Mouse (Mus musculus): ENCODE results near the gene Zscan25.
"Not testable (repeated sequence)": the region's sequence is repeated elsewhere in the genome, so short reads cannot be mapped to it uniquely, and the experiment has no call there.

Gene Zscan25

GRCm38 (mm10) chr5:145280371-145281143 is at the start of gene Zscan25:
Gene Zscan25 (plus strand): TSS chr5:145280500.
- DNase-seq: peak; percentile 90

GRCm38 (mm10) chr5:145230641-145231040 is 49.7 kb upstream of the Zscan25 start:
- no peak for DNase-seq

GRCm38 (mm10) chr5:145231367-145231871 is 48.9 kb upstream of the Zscan25 start, which contains the start of gene Zfp655:
Gene Zfp655 (plus strand): TSS chr5:145231715.
- DNase-seq: peak; percentile 97

- no peak for DNase-seq
Measured at GRCm38 (mm10) chr5:145231893-145232411, 48.3 kb upstream of the Zscan25 start.

- DNase-seq: peak; percentile 47
Measured at GRCm38 (mm10) chr5:145234636-145235035, 45.7 kb upstream of the Zscan25 start.

GRCm38 (mm10) chr5:145249520-145249919 is 30.8 kb upstream of the Zscan25 start:
- DNase-seq: no peak

- DNase-seq: not testable (repeated sequence)
Measured at GRCm38 (mm10) chr5:145273568-145273967, 6.7 kb upstream of the Zscan25 start.

- DNase-seq: no peak
Measured at GRCm38 (mm10) chr5:145279948-145280347, 352 bp upstream of the Zscan25 start.

GRCm38 (mm10) chr5:145288382-145288781 is 8.1 kb downstream of the Zscan25 start:
- no peak for DNase-seq

GRCm38 (mm10) chr5:145290697-145291096 is 10.4 kb downstream of the Zscan25 start:
- no peak for DNase-seq

- no peak for DNase-seq
Measured at GRCm38 (mm10) chr5:145292398-145292797, 12.1 kb downstream of the Zscan25 start.

- DNase-seq: no peak
Measured at GRCm38 (mm10) chr5:145300469-145300868, 20.2 kb downstream of the Zscan25 start.

- not testable (repeated sequence) for DNase-seq
Measured at GRCm38 (mm10) chr5:145301796-145302195, 21.5 kb downstream of the Zscan25 start.

GRCm38 (mm10) chr5:145302424-145302823 is 22.1 kb downstream of the Zscan25 start:
- DNase-seq: no peak

- not testable (repeated sequence) for DNase-seq
Measured at GRCm38 (mm10) chr5:145306953-145307352, 26.7 kb downstream of the Zscan25 start.

GRCm38 (mm10) chr5:145307811-145308210 is 27.5 kb downstream of the Zscan25 start:
- not testable (repeated sequence) for DNase-seq

GRCm38 (mm10) chr5:145313845-145314244 is 33.5 kb downstream of the Zscan25 start:
- DNase-seq: no peak

GRCm38 (mm10) chr5:145317141-145317540 is 36.8 kb downstream of the Zscan25 start:
- DNase-seq: no peak

GRCm38 (mm10) chr5:145338756-145339155 is 58.5 kb downstream of the Zscan25 start:
- DNase-seq: not testable (repeated sequence)
